Mouse (Mus musculus) ES-E14 (cell line): ENCODE results near the gene Itih3.

Experiments used
- CHD2 ChIP-seq: IDR thresholded peaks from 2 replicates; pipeline ENCODE4 v1.6.1; 2014; ENCODE audit warnings: mild to moderate bottlenecking, low read depth, low read length, inconsistent platforms
- ZNF384 ChIP-seq: IDR thresholded peaks from 2 replicates; pipeline ENCODE4 v1.6.1; 2012; ENCODE audit warnings: low read depth, low read length, inconsistent platforms

- TF ChIP-seq CHD2 (no peak), ZNF384 (no peak)
Measured at GRCm38 (mm10) chr14:30875955-30876354, 47.6 kb downstream of the Itih3 start.
